Mouse (Mus musculus) inflammation-experienced regulatory T-cells (primary cell): ENCODE results near the gene Pkp4. TPM values are rescaled to one million over a fixed set of nuclear protein-coding genes. Genes with fewer than 3 reads are reported as not detected.

ENCODE experiments used
- polyA plus RNA-seq, 2 experiments: library from polyadenylated mRNA; unstranded; fragments of 100-300 nt; shearing (Covaris generic); gene quantifications; one replicate each; pipeline ENCODE4 v1.2.1; 2017

Pkp4 gene
- 1 to 10 TPM; 6.9 to 8.0 TPM for polyA plus RNA-seq

GRCm38 (mm10) chr2:59160605-59160963 lies at the start of gene Pkp4, which contains the start of gene Ccdc148:
Gene Pkp4, plus strand, starts transcription at chr2:59160850.
Gene Ccdc148, minus strand, starts transcription at chr2:59160683.

Other genes starting within 250 kb of the Pkp4 start
- gene Ccdc148, start 167 bp upstream of the Pkp4 start, polyA plus RNA-seq, result 1 to 10 TPM; 1.1 to 1.2 TPM